Mouse (Mus musculus) Patski (cell line): ENCODE data around the gene Muc20. TPM values are rescaled to one million over a fixed set of nuclear protein-coding genes. Genes with fewer than 3 reads are reported as not detected.

Experiments
- ATAC-seq: fragments of 100-300 bp; one replicate; pipeline ENCODE4 v1.8.0; 2021
- CTCF ChIA-PET: fragments of 350-600 bp; sonication (Branson Sonifier 250); formaldehyde crosslinking; loops from one replicate; lab custom pipeline; 2022; ENCODE audit warnings: inconsistent platforms; lab: Charles Lee
- POLR2A ChIA-PET: fragments of 350-600 bp; sonication (Branson Sonifier 250); formaldehyde crosslinking; loops from one replicate; lab custom pipeline; 2022; ENCODE audit warnings: antibody characterized with exemption, inconsistent platforms; lab: Charles Lee
- DNase-seq: peaks from one replicate; pipeline ENCODE4 v3.0.0-alpha.2; 2011; ENCODE audit warnings: low read depth, low spot score
- H3K27me3 ChIP-seq: fragments of 371-371 bp; one replicate; pipeline ENCODE4 v1.5.1; 2021
- CTCF ChIP-seq: fragments of 100-300 bp; IDR thresholded peaks from one replicate; pipeline ENCODE4 v1.5.1; 2021
- in situ Hi-C: fragments of 300-500 bp; cut with MboI; formaldehyde crosslinking; loops from 3 replicates; pipeline ENCODE4 v1.11.1; 2018; ENCODE audit warnings: low pct_unique_long_range_greater_than_20kb, mixed read lengths
- polyA plus RNA-seq: library from polyadenylated mRNA; unstranded; gene quantifications from one replicate; pipeline ENCODE4 v1.2.3, GENCODE M21; 2021

Muc20 gene
- polyA plus RNA-seq, 1 experiment from 2014 or later, result 0.05 TPM

DNA sequence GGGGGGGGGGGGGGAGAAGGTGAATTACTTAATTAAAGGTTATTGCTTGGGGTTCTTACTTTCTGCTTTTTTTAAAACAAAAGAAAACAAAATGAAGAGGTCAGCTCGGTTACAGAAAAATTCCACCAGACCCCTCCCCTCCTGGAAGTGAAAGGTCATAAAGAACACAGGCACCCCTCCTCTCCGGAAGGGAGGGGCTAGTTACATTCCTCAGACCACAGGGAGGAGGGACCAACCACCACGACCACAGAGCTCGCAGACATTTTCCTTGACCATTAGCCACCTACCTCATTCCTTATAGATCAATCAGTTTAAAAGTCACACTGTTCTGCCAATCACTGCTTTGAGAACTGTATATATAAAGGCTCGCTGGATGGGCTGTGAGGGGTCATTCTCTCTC lies 6.7 kb upstream of the Muc20 start:
- no peak for DNase-seq

DNA sequence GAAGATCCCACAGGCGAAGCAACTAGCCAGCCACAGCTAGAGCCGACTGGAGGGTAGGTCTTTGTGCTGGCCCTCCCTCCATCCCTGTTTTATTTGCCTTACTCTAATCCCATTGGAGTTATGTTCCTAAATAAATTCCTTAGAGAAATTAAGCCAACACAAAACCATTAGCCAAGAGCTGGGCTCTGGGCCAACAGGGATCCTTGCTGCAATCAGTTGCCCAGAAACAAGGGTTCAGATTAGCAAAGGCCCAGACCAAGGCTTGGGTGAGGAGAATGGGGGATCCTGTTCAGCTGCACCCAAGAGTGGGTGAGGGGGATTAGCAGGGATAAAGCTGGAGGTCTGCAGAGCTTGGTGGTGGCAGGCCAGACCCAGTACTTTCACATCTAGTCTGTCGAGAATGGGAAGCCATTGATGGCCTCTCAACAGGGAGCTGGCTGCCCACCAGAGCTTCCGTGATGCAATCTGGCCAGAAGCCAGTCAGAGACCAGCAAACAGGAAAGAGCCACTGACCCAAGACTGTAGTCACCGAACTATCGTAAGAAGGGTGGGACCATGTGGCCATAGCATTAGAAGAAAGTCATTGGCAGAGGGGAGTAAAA lies 6.1 kb upstream of the Muc20 start:
- CTCF ChIA-PET, result interaction anchor here (0.7 to 1.5 kb wide), 4 partner anchors 9 to 106 kb away, joined by 3 to 4 read pairs (median 3); no protein-coding TSS in a partner anchor
- ATAC-seq, result peak; percentile 55
- no peaks in the 10 kb centered on the region for H3K27me3 ChIP-seq
- peak; percentile 97 for DNase-seq
- POLR2A ChIA-PET, result interaction anchor here (0.8 to 1.2 kb wide), 2 partner anchors 20 to 75 kb away, joined by 3 to 4 read pairs; no protein-coding TSS in a partner anchor
- TF ChIP-seq CTCF, result no peak
- in situ Hi-C loops, result loop anchor here (5.0 kb wide), 1 partner anchor 76 kb away; no protein-coding TSS in a partner anchor

More for the DNA sequence above, 6.7 kb upstream of the Muc20 start:
- no peak for TF ChIP-seq CTCF
- ATAC-seq, result no peak
- in situ Hi-C loops, result loop anchor here (5.0 kb wide), 1 partner anchor 77 kb away; no protein-coding TSS in a partner anchor
- POLR2A ChIA-PET, result interaction anchor here (0.8 to 1.2 kb wide), 2 partner anchors 21 to 75 kb away, joined by 3 to 4 read pairs; no protein-coding TSS in a partner anchor
- H3K27me3 ChIP-seq, result no peaks in the 10 kb centered on the region
- CTCF ChIA-PET, result interaction anchor here (0.9 to 1.5 kb wide), 3 partner anchors 8 to 90 kb away, joined by 3 to 4 read pairs (median 3); no protein-coding TSS in a partner anchor

DNA sequence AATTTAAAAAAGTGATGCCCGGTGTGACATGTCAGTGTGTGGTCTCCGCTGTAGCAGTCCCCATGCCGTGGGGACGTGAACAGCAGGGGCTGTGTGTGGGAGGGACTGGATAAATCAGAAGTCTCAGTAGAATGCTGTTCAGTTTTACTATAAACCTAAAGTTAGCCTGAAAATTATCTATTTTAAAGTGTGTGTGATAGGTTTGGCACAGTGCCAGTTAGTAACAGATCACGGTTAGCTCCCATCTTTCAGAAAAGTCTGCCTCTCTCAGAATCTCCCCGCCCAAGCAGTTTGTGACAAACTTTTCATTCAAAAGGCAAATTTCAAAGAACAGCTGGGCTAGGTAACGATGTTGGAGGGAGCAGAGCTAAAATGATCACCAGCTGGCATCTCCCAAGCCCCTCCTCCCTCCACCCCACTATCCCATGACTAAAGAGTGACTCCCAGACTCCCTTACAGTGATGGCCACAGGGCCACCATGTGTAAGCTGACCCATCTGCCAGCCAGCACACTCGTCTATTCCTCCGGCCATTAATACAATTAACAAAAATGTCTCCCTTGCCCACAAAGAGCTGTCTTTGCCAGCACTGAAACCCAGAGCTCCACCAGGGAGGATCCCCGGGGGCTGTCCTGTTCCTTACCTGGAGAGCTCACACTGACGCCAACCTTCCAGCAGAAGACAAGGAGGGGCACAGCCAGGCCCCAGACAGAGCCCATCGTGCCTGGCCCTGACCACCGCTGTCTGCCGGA lies 384 bp downstream of the Muc20 start:
- no peak for TF ChIP-seq CTCF
- in situ Hi-C loops, result no loop called here
- DNase-seq, result no peak
- ATAC-seq, result no peak
- ChIA-PET CTCF (no interaction called here), POLR2A (no interaction called here)
- H3K27me3 ChIP-seq, result no peaks in the 10 kb centered on the region

DNA sequence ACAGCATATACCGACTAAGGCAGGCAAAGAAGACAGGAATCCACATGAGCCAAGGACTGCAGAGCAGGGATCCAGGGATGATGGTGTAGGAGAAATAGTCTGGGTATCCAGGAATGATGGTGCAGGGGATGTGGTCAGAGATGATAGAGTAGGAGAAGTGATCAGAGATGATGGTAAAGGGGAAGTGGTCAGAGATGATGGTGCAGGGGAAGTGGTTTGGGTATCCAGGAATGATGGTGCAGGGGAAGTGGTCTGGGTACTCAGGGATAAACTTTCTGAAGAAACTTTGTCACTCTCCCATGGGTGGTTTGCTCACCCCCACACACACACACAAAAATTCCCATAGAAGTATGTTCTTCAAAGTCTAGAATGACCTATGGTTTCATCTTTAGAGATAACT lies 2.1 kb downstream of the Muc20 start:
- H3K27me3 ChIP-seq, result no peaks in the 10 kb centered on the region
- ATAC-seq (no peak), DNase-seq (no peak)
- POLR2A ChIA-PET, result no interaction called here
- TF ChIP-seq CTCF, result no peak
- in situ Hi-C loops, result no loop called here
- CTCF ChIA-PET, result interaction anchor here (1.4 kb wide), 1 partner anchor 112 kb away, joined by 3 read pairs; no protein-coding TSS in a partner anchor

DNA sequence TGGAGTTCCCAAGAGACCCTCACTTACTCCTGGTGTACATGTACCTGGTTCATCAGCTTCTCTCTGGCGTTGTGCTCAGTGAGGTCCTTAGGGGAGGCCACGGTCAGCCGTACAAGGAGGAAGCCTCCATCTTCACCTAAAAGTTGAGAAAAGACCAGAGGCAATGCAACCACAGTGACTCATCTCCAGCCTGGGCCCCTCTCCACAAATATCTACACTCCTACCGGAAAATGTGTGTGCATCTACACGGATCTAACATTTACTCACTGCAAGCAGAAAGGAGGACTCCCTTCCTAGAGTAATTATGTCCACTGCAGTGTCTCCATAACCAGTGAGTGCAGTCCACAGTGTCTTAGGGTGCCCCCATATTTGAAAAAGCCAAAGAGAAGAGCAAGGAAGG lies 7.2 kb downstream of the Muc20 start:
- H3K27me3 ChIP-seq, result no peaks in the 10 kb centered on the region
- in situ Hi-C loops, result no loop called here
- ChIA-PET CTCF (interaction anchor here (0.8 to 1.4 kb wide), 2 partner anchors 13 to 93 kb away, joined by 3 to 4 read pairs; no protein-coding TSS in a partner anchor), POLR2A (no interaction called here)
- TF ChIP-seq CTCF, result no peak
- ATAC-seq (no peak), DNase-seq (no peak)

DNA sequence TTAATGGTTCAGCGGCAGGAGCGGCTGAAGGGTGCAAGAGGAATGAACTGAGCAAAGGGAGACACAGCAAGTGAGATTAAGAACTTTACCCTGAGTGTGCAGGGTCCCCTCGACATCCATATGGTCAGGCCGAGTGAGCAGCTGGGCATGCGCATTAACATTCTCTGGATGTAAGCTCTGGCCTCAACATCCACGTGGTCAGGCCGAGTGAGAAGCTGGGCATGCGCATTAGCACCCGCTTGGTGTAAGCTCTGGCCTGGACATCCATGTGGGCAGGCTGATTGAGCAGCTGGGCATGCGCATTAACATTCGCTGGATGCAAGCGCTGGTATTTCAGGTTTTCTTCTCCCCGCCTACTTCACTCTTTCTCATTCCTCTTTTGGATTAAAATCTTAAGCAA lies 12.4 kb downstream of the Muc20 start:
- in situ Hi-C loops, result no loop called here
- CTCF ChIA-PET, result interaction anchor here (0.9 kb wide), 1 partner anchor 88 kb away, joined by 3 read pairs; no protein-coding TSS in a partner anchor
- POLR2A ChIA-PET, result no interaction called here
- ATAC-seq, result no peak
- no peaks in the 10 kb centered on the region for H3K27me3 ChIP-seq
- no peak for DNase-seq
- TF ChIP-seq CTCF, result no peak

DNA sequence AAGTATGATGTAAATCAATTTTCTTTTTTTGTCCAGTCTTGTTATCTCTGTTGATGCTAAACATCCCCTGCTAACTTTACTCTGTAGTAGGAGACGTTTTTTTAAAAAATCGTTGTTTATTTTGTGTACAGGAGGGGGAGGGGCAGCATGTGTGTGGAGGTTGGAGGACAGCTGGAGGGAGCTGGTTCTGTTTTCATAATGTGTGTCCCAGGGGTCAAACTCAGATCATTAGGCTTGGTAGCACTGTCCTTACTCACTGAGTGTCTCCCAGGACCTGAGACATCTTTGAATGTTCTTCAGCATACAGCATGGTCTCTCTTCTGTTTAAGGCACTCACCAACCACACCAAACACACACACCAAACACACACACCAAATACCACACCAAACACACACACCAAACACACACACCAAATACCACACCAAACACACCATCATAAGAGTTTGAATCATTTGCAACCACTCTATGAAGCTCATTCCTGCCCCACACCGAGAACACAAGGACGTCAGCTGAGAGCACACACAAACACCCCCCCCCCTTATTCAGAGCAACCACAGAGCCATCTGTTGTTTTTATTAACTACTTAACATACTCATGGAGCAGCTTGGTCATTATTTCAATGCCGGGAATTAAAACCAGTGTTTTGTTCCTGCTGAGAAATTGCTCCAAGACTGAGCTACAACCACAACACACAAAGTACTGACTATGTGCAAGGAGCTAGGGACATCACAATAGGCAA lies 13.7 kb downstream of the Muc20 start:
- DNase-seq, result no peak
- TF ChIP-seq CTCF, result no peak
- no peak for ATAC-seq
- no peaks in the 10 kb centered on the region for H3K27me3 ChIP-seq
- ChIA-PET CTCF (no interaction called here), POLR2A (interaction anchor here (0.8 to 1.2 kb wide), 3 partner anchors 16 to 80 kb away, joined by 3 read pairs; no protein-coding TSS in a partner anchor)
- in situ Hi-C loops, result no loop called here

DNA sequence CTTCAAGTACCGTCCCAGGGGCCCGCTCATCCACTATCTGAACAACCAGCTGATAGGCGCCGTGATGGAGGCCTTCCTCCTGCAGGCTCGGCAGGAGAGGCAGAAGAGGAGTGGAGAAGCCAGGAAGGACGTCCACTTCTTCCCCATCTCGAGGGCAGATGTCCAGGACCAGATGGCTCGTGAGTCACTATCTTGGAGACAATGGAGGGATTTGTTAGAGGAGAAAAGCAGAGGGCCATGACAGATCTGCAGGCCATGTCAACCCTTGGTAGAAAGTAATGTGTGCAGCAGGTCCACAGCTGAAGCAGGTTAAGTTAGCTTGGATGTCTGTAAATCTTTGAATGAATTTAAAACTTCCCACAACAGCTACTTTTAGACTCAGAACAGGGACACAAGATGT lies 18.3 kb downstream of the Muc20 start:
- H3K27me3 ChIP-seq, result no peaks in the 10 kb centered on the region
- in situ Hi-C loops, result no loop called here
- POLR2A ChIA-PET, result no interaction called here
- DNase-seq, result no peak
- CTCF ChIA-PET, result interaction anchor here (1.6 kb wide), 1 partner anchor 12 kb away, joined by 4 read pairs; no protein-coding TSS in a partner anchor
- no peak for TF ChIP-seq CTCF
- no peak for ATAC-seq

DNA sequence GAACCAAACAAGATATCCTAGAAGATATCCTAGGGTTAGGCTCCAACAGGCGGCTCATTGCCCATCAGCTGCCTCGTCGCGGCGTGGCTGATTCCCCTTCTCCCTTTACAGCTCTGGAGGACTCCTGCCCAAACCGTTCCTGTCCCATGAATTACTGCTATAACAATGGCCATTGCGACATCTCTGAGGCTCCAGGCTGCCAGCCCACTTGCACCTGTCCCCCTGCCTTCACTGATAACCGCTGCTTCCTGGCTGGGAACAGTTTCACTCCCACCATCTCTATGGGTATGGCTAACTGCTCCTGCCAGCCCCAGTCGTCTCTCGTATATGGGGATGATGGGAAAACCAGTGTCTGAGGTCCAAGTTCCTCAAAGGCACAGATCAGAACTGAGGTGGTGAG lies 20.6 kb downstream of the Muc20 start:
- ATAC-seq (no peak), DNase-seq (no peak)
- POLR2A ChIA-PET, result no interaction called here
- no peaks in the 10 kb centered on the region for H3K27me3 ChIP-seq
- in situ Hi-C loops, result no loop called here
- CTCF ChIA-PET, result interaction anchor here (1.0 to 1.3 kb wide), 3 partner anchors 13 to 59 kb away, joined by 3 read pairs; no protein-coding TSS in a partner anchor
- TF ChIP-seq CTCF, result no peak

DNA sequence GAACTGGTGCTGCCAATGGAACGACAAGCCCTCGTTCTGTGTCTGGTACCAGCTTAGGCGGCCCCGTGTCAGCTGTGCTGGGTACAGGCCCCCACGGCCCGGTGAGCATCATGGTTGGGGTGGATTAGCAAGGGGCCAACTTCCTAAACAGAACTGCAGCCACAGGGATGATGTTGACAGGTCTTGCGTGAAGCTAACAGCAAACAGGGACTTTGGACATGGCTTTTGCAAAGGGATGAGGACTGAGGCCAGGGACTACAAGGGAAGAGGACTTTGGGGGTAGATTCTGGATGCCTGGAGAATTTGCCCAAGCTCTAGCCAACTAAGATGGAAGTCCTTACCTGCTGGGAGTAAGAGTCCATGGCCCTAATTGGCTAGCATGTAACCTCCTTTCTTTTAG lies 30.3 kb downstream of the Muc20 start:
- in situ Hi-C loops, result no loop called here
- DNase-seq (no peak), ATAC-seq (no peak)
- no peaks in the 10 kb centered on the region for H3K27me3 ChIP-seq
- no peak for TF ChIP-seq CTCF
- ChIA-PET POLR2A (no interaction called here), CTCF (no interaction called here)
